Mouse (Mus musculus) ES-Bruce4 (cell line): ENCODE data around the gene Rpl5.

ENCODE experiments used
- CTCF ChIP-seq: IDR thresholded peaks from one replicate; pipeline ENCODE4 v1.8.1; 2011; ENCODE audit warnings: low read depth, low read length
- POLR2A ChIP-seq: IDR thresholded peaks from one replicate; pipeline ENCODE4 v1.8.1; 2011; ENCODE audit warnings: low read length; ENCODE audit not compliant: insufficient read depth

DNA sequence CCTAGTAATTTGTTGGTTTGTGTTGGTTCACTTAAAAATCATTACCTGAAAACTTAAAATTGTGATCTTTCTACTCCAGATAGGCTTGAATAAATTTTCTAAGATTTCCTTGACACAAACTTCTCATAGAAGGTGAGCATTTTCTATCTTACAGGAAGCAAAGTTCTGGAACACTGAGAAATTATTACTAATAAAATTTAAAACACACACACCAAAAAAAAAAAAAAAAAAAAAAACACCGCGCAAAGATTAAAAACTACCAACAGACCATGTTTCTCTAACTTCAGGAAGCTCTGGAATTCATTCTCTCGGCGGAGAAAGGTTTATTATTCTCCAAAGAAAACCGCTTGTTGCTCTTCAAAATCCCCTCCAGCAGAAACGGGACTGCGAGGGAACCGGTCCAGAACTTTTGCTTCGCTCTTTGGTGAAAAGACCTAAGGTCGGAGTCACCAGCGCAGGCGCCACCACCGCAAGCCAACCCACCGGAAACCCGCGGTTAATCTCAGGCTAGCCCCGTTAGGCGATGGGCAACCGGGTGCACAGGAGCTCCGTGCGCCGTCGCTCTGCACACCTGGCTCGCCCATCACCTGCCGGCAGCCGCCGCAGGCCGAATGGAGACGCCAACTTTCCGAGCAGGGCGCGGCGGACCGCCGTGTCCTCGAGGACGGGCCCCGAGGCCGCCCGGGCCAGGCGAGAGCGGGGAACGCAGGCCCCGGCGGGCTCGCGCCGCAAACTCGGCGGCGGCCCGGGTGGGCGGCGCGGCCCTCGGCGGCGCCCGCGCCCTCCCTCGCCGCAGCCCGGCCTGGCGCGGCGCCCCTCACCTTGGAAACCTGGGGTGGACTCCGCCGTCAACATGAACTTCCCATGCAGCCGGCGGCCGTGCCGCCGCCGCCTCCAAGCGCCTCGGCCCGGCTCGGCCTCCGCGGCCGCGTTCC is 32.1 kb upstream of the Rpl5 start:
- no peak for TF ChIP-seq POLR2A
- TF ChIP-seq CTCF: no peak
